Mouse (Mus musculus): Measurements from ENCODE around the gene Tmem72. TPM values are rescaled to one million over a fixed set of nuclear protein-coding genes. Genes with fewer than 3 reads are reported as not detected.

Gene Tmem72
- polyA plus RNA-seq, 1 experiment from 2014 or later: 0.05 TPM

- Histone ChIP-seq H3K27me3 (ENCODE audit: control insufficient read depth, insufficient read depth, low read length) (no peaks in the 10 kb centered on the region), H3K4me3 (ENCODE audit: low read depth, low read length) (no peak overlapping the region), H3K9me3 (ENCODE audit: control insufficient read depth, low read length) (no peaks in the 10 kb centered on the region), H3K4me2 (replicated peaks; ENCODE audit: low read depth) (no peak overlapping the region), H3K4me1 (replicated peaks; ENCODE audit: control insufficient read depth, insufficient read depth) (0 out of 2 replicates have a peak, but pooled peaks cover 2% of the 10 kb centered on the region), H3K36me3 (ENCODE audit: control insufficient read depth, insufficient read depth, low read length) (no peaks in the 10 kb centered on the region), H3K27ac (replicated peaks) (no peak overlapping the region), H3K9ac (ENCODE audit: low read length) (no peak overlapping the region)
- WGBS: 72% methylated on average over 5 of the region's 5 CpGs
- ATAC-seq (ENCODE audit: low FRiP score, low TSS enrichment): no peak
- no peak for DNase-seq (ENCODE audit: low spot score)
- TF ChIP-seq CTCF (IDR thresholded peaks at IDR 0.05; ENCODE audit: low read depth) (no peak), EP300 (optimal IDR thresholded peaks at IDR 0.05) (no peak)
Measured at GRCm38 (mm10) chr6:116679563-116680288, 37.0 kb downstream of the Tmem72 start.

GRCm38 (mm10) chr6:116677321-116677720, 39.4 kb downstream of the Tmem72 start:
- Histone ChIP-seq H3K4me3 (ENCODE audit: low read depth, low read length) (no peak overlapping the region), H3K36me3 (ENCODE audit: control insufficient read depth, insufficient read depth, low read length) (no peaks in the 10 kb centered on the region), H3K27ac (replicated peaks) (no peak overlapping the region), H3K9me3 (ENCODE audit: control insufficient read depth, low read length) (no peaks in the 10 kb centered on the region), H3K27me3 (ENCODE audit: control insufficient read depth, insufficient read depth, low read length) (no peaks in the 10 kb centered on the region), H3K4me2 (replicated peaks; ENCODE audit: low read depth) (no peak overlapping the region), H3K9ac (ENCODE audit: low read length) (no peak overlapping the region), H3K4me1 (replicated peaks; ENCODE audit: control insufficient read depth, insufficient read depth) (0 out of 2 replicates have a peak, but pooled peaks cover 2% of the 10 kb centered on the region)
- WGBS: 75% methylated on average over 6 of the region's 6 CpGs
- DNase-seq (ENCODE audit: low spot score): no peak
- no peak for TF ChIP-seq CTCF (IDR thresholded peaks at IDR 0.05; ENCODE audit: low read depth)
- TF ChIP-seq EP300 (optimal IDR thresholded peaks at IDR 0.05): no peak
- no peak for ATAC-seq (ENCODE audit: low FRiP score, low TSS enrichment)

DNA sequence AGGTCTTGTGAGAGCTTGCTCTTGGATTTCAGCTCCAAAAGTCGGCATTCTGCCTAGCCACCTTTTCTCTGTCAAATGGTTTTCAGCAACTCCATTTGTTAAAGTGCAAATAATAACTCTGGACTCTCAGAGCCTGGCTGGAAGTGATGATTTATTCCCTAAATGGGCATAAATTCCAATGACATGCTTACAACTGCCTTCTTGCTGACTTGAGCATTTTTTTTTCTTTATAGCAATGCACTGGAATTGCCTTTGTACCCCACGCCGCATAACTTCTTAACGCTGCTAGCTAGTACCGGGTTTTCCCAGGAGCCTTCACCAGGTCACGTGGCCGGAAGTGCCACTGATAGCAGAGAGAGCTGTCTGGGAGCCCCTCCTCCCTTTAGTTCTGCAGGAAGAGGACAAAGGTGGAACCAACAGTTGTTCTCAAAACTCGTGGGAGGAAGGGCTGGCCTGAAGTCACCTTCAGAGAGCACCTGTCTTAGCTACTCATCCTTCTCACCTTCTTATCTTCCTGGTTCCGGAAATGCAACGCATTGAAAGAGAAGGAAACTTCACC, 40.3 kb downstream of the Tmem72 start:
- Histone ChIP-seq H3K27me3 (ENCODE audit: control insufficient read depth, insufficient read depth, low read length) (no peaks in the 10 kb centered on the region), H3K4me1 (replicated peaks; ENCODE audit: control insufficient read depth, insufficient read depth) (no peaks in the 10 kb centered on the region), H3K4me2 (replicated peaks; ENCODE audit: low read depth) (no peak overlapping the region), H3K9ac (ENCODE audit: low read length) (no peak overlapping the region), H3K4me3 (ENCODE audit: low read depth, low read length) (no peak overlapping the region), H3K36me3 (ENCODE audit: control insufficient read depth, insufficient read depth, low read length) (no peaks in the 10 kb centered on the region), H3K9me3 (ENCODE audit: control insufficient read depth, low read length) (no peaks in the 10 kb centered on the region), H3K27ac (replicated peaks) (no peak overlapping the region)
- DNase-seq (ENCODE audit: low spot score) (no peak), ATAC-seq (ENCODE audit: low FRiP score, low TSS enrichment) (no peak)
- TF ChIP-seq EP300 (optimal IDR thresholded peaks at IDR 0.05): no peak
- TF ChIP-seq CTCF (IDR thresholded peaks at IDR 0.05; ENCODE audit: low read depth): no peak
- WGBS: 39% methylated on average over 10 of the region's 10 CpGs

- WGBS: 27% methylated on average over 16 of the region's 16 CpGs
- H3K4me1 ChIP-seq (replicated peaks; ENCODE audit: control insufficient read depth, insufficient read depth): no peaks in the 10 kb centered on the region; the same call in 1 of the 2 replicates
- TF ChIP-seq CTCF (IDR thresholded peaks at IDR 0.05; ENCODE audit: low read depth) (no peak), EP300 (optimal IDR thresholded peaks at IDR 0.05) (no peak)
- H3K27me3 ChIP-seq (ENCODE audit: control insufficient read depth, insufficient read depth, low read length): no peaks in the 10 kb centered on the region
- DNase-seq (ENCODE audit: low spot score) (peak; percentile 40), ATAC-seq (ENCODE audit: low FRiP score, low TSS enrichment) (no peak)
- H3K36me3 ChIP-seq (ENCODE audit: control insufficient read depth, insufficient read depth, low read length): no peaks in the 10 kb centered on the region
- H3K27ac ChIP-seq (replicated peaks): peak overlapping the region; percentile 78
- peak overlapping the region; percentile 48 for H3K4me3 ChIP-seq (ENCODE audit: low read depth, low read length)
- H3K9me3 ChIP-seq (ENCODE audit: control insufficient read depth, low read length): no peaks in the 10 kb centered on the region
- peak overlapping the region; percentile 51 for H3K9ac ChIP-seq (ENCODE audit: low read length)
- H3K4me2 ChIP-seq (replicated peaks; ENCODE audit: low read depth): peak overlapping the region; percentile 84
Measured at GRCm38 (mm10) chr6:116674283-116674886, 42.3 kb downstream of the Tmem72 start.

GRCm38 (mm10) chr6:116673471-116674282, 43.0 kb downstream of the Tmem72 start, which contains the start of gene Rassf4:
Gene Rassf4 (minus strand): TSS chr6:116673952.
- H3K27ac ChIP-seq (replicated peaks): peak within 1 kb of the TSS; percentile 78
- H3K4me3 ChIP-seq (ENCODE audit: low read depth, low read length): peak within 1 kb of the TSS; percentile 48
- DNase-seq (ENCODE audit: low spot score) (peak; percentile 92), ATAC-seq (ENCODE audit: low FRiP score, low TSS enrichment) (peak; percentile 90)
- no peaks in the 10 kb centered on the region for H3K27me3 ChIP-seq (ENCODE audit: control insufficient read depth, insufficient read depth, low read length)
- no peak for TF ChIP-seq EP300 (optimal IDR thresholded peaks at IDR 0.05)
- H3K4me1 ChIP-seq (replicated peaks; ENCODE audit: control insufficient read depth, insufficient read depth): no peaks in the 10 kb centered on the region; the same call in 1 of the 2 replicates
- H3K9ac ChIP-seq (ENCODE audit: low read length): peak within 1 kb of the TSS; percentile 51
- no peaks in the 10 kb centered on the region for H3K36me3 ChIP-seq (ENCODE audit: control insufficient read depth, insufficient read depth, low read length)
- peak within 1 kb of the TSS; percentile 84 for H3K4me2 ChIP-seq (replicated peaks; ENCODE audit: low read depth)
- H3K9me3 ChIP-seq (ENCODE audit: control insufficient read depth, low read length): no peaks in the 10 kb centered on the region
- whole genome bisulfite sequencing: under 1% methylated on average over 44 of the region's 44 CpGs
